Mouse (Mus musculus) right cerebral cortex, postnatal 4 days (tissue): Measurements from ENCODE around the gene Terb2.

Experiments used
- DNase-seq: peaks from one replicate; pipeline ENCODE4 v3.0.0-alpha.2; 2022

Gene Terb2

DNA sequence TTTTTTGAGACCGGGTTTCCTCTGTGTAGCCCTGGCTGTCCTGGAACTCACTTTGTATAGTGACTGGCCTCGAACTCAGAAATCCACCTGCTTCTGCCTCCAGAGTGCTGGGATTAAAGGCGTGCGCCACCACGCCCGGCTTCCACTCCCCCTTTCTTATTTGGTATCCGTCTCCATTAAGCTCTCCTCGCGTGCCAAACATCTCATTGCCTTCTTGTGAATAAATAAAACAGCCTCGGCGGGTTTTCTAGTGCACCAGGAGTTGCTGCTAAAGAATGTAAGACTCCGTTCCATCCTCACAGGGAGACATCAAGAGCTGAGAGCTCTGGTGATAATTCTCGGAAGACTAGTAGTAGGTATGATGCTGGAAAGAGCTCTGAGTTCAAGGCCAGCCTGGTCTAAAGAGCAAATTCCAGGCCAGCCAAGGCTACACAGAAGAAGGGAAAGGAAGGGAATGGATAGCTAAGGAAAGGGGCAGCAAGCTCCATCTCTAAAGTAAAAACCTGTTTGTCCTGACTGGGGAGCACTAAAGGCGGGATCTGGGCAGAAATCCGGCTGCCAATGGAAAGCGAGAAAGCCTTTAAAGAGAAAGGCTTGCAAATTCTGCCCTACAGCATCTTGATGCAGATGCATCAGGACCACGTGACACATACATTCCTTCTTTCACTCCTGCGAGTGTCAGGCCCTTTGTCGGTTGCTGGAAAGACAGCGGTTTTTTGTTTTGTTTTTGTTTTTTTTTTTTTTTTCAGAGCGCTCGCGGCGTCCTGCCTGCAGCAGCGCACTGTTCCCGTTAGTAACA lies 47.9 kb downstream of the Terb2 start:
- peak; percentile 7 for DNase-seq

DNA sequence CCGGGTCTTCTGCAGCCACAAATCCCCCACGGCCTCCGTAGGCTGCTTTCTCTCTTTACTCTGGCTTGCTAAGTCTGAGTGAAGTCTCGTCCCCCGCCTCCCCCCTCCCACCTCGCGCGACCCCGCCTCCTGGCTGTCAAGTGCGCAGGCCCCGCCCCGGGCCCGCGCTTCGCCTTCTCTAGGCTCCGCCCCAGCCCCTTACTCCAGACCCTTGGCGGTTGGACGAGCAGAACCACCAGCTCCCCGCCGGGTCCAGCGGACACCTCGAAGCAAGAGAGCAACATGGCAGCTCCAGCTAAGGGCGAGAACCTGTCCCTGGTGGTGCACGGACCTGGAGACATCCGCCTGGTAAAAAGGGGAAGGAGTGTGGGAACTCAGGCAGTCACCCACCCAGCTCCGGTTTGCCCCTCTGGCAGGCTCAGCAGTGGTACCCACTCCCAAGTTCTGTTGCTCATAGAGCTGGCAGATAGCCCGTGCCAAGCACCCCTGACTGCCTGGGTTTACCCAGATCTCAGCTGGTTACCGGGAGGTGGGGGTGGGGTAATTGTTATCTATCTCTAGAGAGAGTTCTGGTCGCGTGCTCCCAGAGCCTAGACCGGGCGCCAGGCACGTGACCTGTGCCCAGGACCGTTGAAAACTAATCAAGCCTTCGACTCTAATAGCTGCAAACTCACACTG lies 48.7 kb downstream of the Terb2 start, which contains the start of gene Sord:
TSS of gene Sord (plus strand) at position 139 of the 678 bp plus-strand sequence.
- DNase-seq, result peak; percentile 82

DNA sequence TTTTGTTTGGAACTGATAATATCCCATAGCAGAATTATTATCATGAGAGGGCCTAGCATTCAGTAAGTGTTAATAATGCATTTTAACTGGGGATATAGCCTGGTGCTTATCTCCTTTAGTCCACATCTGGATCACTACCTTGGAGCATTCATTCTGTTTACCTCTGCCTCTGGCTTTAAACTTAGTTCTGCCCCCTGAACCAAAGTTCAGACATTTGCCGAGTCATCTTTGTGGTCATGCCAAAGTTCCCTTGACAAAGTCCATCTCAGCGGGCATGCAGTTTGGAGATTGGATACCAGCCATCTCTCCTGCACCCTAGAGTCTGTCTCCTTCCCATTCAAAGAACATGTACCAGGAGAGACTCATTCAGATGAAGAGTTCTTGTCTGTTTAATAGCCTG lies 49.4 kb downstream of the Terb2 start:
- DNase-seq, result no peak

DNA sequence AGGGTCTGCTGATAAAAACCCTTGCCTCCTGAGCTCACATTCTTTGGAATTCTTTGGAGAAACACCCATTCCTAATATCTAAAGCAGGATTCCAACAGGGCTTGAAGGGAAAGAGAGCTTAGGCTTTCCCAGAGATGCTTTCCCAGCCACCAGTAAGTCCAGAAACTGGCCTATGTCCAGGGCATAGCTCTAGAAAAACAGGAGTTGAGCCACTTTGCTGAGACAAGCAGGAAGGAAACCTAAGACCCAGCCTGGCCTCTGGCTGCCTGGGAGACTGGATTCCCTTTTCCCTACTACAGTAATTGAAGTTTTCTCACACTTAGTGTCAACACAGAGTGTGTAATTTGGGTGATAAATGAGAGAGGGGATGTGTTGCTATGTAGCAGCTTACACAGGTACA lies 50.2 kb downstream of the Terb2 start:
- no peak for DNase-seq

DNA sequence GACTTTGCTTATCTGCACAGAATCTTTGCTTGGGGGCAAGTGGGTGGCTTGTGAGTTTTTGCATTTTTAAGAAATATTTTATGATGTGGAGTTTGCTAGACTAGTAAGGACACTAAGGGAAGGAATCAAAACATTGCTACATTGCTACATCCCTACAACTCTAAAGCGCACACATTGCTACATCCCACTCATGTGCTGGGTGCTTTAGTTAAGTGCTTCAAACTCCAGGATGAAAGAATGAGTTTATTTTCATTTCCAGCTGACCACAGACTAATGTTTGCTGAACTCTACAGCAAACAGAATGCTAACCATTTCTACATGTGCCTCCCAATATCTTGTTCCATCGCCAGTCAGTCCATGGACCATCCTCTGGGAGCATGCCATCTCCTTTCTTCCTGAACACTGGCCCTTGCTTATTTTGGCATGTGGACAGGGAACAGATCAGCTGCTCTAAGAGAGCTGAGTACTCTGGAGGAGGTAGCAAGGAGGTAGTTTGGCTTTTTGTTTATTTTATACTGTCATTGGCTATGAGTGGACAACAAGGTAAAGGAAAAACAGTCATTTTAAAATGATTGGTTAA lies 51.9 kb downstream of the Terb2 start:
- DNase-seq, result no peak

DNA sequence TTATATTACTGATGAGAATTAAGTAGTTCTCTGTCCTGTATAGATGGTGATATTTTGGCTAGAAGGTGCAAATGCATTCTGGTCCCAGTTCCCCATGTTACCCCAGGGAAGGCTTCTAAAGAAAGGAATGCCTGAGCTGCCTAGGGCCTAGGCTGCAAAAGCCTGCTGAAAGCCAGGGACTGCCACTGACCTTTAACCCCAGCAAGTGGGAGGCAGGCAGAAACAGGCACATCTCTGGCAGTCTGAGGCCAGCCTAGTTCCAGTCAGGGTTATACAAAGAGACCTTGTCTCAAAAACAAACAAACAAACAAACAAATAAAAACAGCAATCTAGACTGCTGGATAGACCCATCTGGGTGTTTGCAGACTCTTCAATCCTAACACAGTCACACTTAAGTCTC lies 54.7 kb downstream of the Terb2 start:
- no peak for DNase-seq

DNA sequence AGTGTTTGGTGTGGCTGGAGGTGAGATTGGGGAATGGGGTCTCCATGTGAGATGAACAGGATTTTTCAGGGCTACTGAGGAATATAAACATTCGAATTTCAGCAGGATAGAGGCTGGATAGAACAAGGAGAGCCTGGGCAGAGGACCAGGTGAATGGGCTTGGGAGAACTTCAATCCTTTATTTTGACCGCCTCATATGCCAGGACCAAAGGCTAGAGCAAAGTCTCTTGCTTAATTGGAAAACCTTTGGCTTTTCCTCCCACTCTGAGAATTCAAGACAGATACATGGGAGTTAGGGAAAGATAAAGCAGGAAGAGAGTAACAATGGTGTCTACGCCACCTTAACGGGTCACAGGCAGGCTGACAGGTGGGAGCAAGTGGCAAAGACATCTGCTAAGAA lies 55.2 kb downstream of the Terb2 start:
- DNase-seq, result no peak

DNA sequence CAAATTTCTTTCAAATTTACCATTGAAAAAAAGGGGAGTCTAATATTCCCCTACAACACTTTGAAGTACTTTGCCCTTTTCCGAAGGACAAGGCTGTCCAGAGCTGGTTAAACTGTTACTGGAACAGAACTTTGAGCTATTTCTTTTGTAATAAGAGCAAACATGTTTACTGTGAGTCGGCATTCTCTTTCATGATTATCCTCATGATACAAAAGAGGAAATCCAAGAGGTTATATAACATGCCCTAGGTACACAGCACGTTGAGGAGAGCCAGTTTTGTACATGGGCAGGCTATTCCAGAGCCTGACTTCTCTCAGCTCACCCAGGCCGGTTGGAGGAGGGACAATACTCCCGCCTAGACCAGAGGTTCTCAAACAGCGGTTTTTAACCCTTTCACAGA lies 55.9 kb downstream of the Terb2 start:
- no peak for DNase-seq

DNA sequence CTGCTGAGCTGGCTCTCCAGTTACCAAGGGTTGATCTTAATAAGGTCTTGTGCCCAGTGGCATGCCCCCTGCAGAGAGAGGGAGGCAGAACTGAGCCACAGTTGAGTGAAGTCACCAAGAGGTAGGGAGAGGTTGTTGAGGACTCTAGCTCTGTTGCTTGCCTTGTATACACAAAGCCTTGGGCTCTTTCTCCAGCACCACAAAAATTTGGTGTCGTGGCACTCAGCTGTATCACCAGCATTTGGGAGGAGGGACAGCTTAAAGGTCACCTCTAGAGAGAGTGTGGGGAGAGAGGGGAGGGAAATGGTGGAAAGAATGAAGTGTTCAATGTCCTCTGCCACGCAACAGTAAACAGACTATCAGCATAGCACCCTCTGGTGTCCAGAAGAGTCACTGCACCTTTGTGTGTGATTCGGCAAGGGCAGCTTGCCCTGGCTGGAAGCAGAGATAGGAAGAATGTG lies 57.6 kb downstream of the Terb2 start:
- DNase-seq, result peak; percentile 51

DNA sequence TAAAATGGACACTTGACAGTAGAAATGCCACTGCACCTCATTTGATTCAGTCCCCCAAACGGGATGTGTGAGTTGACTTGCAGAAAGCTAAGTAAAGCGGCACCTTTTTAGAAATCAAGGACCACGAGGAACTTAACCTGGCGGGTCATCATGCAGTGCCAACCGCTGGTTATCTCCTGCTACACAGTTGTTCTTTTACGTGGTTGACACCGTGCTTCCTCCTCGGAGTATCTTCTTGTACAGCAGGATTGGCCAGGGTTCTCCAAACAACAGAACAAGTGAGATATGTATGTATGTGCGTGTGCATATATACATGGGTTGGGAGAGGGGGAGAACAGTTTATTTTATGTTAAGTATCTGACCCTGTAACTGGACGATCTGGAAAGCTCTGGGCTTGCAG lies 61.7 kb downstream of the Terb2 start:
- DNase-seq, result no peak

DNA sequence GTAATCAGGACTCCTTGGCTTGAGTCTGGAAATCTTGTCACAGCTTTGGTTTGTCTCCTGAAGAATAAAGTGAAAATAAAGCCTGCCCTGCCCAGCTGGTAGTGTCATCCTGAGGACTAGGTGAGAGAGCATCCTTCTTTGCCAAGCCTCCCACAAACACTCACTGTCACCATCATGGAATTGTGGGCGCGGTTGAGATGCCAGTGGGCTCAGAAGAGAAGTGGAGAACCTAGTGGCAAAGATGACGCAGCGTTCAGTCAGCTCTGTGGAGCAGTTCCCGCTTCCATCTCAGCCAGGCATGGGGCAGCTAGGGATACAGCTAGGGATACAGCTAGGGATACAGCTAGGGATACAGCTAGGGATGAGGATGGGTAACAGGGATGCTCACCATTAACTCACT lies 69.9 kb downstream of the Terb2 start:
- no peak for DNase-seq
